Mouse (Mus musculus) mouse embryonic stem cell (cell line): ENCODE data around the gene Zfp688.
"Not testable (repeated sequence)": the region's sequence is repeated elsewhere in the genome, so short reads cannot be mapped to it uniquely, and the experiment has no call there.

Source experiments
- in situ Hi-C, 2 experiments: fragments of 300-500 bp; cut with MboI; formaldehyde crosslinking; loops; 1 replicate in 1 of 2; 3 replicates in 1 of 2; pipeline ENCODE4 v1.14.3; 2019 to 2020; ENCODE audit warnings: low sequenced_read_pairs in 2 of 2, low pct_unique_long_range_greater_than_20kb in 1 of 2, mixed read lengths in 1 of 2; ENCODE audit not compliant: unreplicated experiment in 1 of 2

Gene Zfp688

DNA sequence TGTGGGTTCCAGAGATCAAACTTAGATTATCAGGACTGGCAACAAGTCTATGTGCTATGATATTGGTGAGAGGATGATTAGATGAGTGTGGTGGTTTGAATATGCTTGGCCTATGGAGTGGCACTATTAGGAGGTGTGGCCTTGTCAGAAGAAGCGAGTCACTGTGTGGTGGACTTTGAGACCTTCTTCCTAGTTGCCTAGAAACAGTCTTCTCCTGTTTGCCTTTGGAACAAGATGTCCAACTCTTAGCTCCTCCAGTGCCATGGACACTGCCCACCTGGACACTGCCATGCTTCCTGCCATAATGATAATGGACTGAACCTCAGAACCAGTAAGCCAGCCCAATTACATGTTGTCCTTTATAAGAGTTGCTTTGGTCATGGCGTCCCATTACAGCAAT lies 4.0 kb upstream of the Zfp688 start:
- in situ Hi-C loops = no loop called here

DNA sequence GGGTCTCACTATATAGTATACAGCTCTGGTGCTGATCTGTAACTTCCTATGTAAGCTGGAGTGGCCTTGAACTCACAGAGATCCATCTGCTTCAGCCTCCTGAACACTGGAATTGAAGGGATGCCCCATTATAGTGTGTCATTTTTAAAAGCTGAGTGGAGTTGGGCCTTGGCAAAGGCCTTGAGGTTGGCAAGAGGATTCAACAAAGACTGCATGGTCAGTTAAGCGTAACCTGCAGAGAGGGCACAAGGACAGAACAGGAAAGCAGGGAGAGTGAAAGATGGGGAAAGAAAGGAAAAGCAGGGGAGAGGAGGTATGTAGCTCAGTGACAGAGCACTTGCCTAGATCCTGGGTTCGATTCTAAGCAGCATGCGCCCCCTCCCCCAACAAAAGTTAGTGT lies 3.4 kb upstream of the Zfp688 start:
- in situ Hi-C loops = no loop called here

DNA sequence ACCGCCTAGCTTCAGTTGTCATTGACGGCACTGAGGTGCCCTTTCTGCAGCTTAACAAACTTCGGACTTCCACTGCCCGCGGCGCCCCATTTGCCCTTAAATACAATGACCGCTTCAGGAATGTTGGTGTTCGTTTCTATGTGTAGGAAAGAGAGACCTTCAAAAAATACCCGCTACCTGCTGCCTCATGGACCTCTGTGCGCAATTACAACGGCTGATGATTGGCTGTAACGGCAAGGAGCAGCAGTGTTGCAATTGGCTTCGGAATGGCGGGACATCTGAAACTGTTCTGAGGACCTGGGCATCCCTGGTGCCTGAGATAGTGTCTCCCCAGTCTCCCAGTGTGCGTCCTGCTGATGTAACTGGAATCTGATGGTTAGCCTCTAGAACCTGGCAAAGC lies 379 bp upstream of the Zfp688 start:
- in situ Hi-C loops = no loop called here

DNA sequence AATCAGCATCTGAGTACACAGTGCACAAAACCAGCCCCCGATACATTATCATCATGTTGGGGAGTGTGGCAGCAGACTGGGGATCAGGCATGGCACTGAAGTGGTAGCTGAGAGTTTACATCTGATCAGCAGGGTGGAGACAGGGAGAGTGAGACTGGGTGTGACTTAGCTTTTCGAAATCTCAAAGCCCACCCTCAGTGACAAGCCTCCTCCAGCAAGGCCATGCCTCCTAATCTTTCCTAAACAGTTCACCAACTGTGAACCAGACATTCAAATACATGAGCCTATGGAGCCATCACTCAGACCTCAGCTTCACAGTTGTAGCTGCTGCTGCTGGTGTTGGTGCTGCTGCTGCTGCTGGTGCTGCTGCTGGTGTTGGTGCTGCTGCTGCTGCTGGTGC lies 10.4 kb downstream of the Zfp688 start:
- in situ Hi-C loops = no loop called here

DNA sequence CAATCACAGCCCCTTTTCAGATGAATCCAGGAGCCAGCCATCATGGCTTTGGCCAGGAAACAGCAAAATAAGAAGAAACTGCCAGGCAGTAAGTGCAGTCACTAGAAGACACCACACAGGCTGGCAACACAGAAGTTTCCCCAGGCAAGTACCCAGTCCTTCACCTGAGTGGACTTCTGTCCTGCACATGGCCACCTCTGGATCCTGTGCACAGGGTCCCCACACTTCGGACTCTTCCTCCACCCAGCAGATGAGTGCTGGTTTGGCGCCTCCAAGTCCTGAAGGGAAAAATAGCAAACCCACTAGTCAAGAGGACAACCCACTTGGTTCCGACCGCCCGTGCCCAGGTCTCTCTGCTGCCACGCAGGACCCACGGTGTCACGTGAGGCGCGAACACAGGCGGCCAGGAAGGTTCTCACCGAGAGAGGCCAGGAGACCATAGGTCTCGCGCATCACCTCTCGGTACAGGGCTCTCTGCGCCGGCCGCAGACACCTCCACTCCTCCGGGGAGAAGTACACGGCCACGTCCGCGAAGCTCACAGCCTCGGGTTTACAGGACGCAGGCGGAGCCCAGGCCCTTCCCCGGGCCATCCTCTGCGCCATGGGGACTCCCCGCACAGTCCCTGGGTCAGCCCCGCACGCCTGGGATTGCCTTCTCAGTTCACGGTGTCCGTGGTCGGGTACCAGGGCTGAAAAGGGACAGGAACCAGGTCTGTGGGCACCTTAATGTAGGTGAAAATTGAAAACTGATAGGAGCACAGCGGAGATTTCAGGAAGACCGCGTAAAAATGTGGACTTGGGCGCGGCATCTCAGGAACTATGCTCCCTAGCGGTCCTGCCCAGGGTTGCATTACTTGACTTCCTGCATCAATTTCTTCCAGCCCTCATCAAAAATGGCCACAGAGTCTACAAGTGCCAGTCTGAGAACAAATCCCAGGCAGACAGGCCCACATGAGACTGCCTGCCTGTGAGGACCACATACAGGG lies 15.6 kb downstream of the Zfp688 start, which contains the start of gene Zfp764:
TSS of gene Zfp764 (minus strand) at position 821 of the 986 bp plus-strand sequence.
- in situ Hi-C loops = not testable (repeated sequence)

DNA sequence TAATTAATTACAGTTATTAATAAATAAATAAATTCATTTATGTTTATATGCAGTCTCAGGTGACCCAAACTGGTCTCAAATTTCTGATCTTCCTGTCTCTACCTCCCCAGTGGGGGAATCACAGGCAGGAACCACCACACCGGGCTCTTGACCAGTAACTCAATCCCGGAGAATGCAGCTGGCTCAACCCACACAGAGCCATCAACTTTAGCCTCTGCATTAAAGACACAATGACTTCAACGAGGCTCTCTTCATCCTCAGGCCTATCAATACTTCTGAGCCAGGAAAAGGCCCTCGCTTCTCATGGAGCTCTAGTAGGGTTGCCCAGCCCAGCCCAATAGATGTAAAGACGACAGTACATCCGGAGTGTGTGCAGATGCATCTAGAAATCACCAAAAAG lies 17.8 kb downstream of the Zfp688 start:
- in situ Hi-C loops = loop anchor here in 1 of 2 experiments (5.0 kb wide), 1 partner anchor 42 kb away; no protein-coding TSS in a partner anchor

DNA sequence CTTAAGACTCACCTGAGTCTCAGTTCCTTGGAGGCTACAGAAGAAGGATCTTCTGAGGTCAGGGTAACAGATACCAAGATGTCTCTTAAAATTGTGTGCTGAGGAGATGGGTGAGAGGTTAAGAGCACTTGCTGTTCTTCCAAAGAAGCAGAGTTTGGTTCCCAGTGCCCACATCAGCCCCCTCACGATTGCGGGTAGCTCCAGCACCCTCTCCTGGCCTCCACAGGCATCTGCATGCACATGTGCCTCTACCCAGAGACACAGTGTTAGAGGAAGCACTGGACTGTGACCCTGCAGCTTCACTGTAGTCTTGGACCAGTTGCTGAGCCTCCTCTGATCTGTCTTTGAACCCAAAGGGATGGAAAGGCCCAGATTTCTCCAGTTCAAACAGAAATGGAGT lies 18.9 kb downstream of the Zfp688 start:
- in situ Hi-C loops = loop anchor here in 1 of 2 experiments (5.0 kb wide), 1 partner anchor 41 kb away; no protein-coding TSS in a partner anchor

DNA sequence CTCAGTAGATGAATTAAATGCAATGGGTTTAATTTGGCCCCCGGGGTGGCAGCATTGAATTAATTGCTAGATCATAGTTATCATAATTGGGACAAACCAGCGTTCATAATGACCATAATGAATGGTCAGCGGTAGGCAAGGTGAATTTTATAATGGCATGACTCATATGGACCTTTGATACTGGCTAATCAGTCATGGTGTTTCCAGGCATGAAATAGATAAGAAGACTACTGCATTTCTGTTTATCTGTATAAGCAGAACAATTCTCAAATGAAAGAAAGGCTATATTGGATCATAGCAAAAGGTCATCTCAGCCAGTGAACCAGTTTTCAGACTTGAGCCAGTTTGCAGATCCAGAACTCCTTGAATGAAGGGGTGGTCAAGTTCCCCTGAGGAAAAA lies 21.5 kb downstream of the Zfp688 start:
- in situ Hi-C loops = loop anchor here in 1 of 2 experiments (5.0 kb wide), 1 partner anchor 38 kb away; no protein-coding TSS in a partner anchor

DNA sequence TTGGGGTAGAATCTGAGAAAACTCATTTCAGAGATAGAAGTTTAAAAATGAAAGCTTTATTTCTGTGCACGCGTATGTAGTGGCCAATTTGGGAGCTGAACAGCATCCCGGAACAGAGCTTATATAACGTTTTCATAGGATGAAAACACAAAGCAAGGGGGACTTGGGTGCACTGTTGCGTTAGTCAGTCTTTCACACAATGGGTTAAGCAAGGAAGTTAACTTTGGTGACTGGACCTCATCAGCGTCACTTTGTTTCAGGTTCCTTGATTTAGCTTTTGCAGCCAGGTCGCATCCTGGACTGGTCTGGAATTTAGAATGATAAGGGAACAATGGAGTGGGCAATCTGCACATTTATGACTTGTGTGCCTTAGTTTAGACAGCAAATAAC lies 27.9 kb downstream of the Zfp688 start:
- in situ Hi-C loops = no loop called here

DNA sequence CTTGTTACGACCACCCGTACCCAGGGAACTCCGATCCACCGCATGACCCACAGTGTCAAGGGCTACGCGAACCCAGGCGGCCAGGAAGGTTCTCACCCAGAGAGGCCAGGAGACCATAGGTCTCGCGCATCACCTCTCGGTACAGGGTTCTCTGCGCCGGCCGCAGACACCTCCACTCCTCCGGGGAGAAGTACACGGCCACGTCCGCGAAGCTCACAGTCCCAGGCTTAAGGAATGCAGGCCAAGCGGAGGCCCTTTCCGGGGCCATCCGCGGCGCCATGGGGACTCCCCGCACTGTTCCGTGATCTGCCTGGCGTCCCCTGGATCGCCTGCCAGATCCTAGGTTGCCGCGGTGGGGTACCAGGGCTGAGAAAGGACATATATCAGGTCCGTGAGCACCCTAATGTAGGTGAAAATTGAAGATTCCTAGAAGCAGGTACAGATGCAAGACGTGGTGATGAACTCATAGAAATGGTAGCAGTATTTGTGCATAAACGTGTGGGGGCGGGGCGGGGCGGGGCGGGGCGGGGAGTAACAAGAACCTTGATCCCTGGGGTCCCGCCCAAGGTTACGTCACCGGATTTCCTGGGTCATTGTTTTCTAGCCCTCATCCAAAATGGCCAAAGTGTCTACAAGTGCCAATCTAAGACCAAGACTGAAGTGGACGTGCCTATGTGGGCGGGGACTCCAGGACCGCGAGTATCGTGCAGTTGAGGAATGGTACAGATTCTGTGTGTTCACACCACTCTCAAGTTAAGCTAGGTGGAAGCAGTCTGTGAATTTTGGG lies 28.5 kb downstream of the Zfp688 start, which contains the start of gene E430018J23Rik:
TSS of gene E430018J23Rik (minus strand) at position 473 of the 787 bp plus-strand sequence.
- in situ Hi-C loops = no loop called here

DNA sequence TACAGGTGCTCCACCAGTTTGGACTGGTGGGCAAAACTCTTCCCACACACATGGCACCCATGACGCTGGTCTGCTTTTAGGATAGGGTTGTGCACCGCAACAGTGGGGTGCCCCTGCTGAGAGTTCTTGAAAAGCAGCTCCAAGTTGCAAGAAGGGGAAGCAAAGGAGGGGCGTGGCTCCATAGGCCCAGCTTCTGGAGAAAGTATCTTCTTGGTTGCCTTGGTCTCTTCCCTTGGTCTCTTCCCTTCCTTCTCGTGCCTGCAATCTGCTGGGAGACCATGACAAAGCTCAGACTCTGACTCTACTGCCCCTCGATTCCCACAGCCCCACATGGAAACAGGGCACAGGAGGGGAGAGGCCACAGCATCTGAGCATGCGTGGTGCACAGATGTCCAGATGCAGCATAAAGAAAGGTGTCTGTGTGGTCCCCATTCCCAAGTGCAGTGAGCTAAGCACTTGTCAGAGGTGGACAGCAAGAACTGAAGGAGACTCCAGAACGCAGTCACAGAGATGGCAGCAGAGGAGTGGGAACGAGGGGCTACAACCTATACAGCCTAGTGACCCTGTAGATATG lies 29.5 kb downstream of the Zfp688 start:
- in situ Hi-C loops = no loop called here

DNA sequence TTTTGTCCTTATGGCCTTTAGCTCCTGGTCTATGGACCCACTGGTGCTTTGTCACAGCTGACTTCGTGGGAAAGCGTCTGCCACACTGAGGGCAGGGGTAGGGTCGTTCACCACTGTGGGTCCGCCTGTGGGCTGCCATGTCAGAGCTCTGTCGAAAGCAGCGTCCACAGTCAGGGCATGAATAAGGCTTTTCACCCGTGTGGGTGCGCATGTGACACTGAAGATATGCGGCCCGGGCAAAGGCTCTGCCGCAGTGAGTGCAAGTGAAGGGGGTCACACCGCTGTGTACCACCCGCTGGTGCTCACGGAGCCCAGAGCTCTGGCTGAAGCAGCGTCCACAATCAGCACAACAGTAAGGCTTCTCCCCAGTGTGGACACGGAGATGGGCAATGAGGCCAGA lies 30.3 kb downstream of the Zfp688 start:
- in situ Hi-C loops = no loop called here

DNA sequence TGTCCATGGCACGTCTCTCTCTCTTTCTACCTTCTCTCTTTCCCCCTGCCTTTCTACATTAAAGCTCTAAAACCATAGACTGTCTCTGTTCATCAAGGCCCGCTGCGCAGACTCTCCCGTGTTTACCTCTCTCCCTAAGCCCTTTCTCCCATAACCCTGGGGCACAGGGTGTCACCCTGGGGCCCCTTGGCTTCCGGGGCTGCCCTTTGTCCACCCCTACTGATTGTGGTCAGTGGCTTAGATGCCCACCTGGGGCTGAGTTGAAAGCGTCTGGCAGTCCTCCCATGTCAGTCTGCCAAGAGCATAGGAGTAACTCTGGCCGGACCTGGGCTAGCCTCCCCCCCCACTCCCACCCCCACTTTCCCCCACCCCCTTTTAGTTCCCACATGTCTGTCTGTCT lies 31.6 kb downstream of the Zfp688 start:
- in situ Hi-C loops = no loop called here

DNA sequence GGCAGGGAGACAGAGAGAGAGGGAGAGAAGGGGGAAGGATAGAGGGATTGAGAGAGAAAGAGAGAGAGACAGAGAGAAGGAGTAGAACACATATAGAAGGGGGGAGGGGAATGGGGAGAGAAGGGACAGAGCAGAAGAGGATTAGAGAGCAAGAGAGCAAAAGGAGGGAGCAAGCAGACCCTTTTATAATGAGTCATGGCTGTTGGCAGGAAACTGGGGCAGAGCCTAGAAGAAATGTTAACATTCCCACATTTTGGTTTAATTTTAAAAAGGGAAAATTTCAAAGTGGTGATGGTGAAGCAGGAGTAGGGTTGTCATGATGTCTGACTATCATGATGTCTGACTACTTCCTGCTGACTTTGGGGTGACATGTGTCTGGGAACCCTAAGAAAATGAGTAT lies 33.7 kb downstream of the Zfp688 start:
- in situ Hi-C loops = not testable (repeated sequence)

DNA sequence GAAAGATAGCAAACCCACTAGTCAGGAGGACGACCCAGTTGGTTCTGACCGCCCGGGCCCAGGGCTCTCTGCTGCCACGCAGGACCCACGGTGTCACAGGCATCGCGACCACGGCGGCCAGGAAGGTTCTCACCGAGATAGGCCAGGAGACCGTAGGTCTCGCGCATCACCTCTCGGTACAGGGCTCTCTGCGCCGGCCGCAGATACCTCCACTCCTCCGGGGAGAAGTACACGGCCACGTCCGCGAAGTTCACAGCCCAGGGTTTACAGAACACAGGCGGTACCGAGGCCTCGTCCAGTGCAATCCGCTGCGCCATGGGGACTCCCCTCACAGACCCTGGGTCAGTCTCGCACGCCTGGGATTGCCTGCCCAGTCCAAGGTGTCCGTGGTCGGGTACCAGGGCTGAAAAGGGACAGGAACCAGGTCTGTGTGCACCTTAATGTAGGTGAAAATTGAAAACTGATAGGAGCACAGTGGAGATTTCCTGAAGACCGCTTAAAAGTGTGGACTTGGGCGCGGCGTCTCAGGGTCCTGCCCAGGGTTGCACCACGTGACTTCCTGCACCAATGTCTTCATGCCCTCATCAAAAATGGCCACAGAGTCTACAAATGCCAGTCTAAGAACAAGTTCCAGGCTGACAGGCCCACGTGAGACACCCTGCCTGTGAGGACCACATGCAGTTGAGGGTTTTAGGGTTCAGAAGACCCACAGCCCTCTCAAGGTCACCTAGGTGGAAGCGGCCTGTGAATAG lies 35.1 kb downstream of the Zfp688 start, which contains the start of gene 9130019O22Rik:
TSS of gene 9130019O22Rik (minus strand) at position 526 of the 752 bp plus-strand sequence.
- in situ Hi-C loops = no loop called here

DNA sequence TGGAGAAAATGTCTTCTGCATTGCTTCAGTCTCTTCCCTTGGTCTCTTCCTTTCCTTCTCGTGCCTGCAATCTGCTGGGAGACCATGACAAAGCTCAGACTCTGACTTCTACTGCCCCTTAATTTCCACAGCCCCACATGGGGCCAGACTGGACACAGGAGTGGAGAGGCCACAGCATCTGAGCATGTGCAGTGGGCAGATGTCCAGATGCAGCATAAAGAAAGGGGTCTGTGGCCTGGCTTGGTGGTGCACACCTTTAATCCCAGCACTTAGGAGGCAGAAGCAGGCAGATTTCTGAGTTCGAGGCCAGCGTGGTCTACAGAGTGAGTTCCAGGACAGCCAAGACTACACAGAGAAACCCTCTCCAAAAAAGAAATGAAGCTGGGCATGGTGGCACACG lies 36.3 kb downstream of the Zfp688 start:
- in situ Hi-C loops = not testable (repeated sequence)

DNA sequence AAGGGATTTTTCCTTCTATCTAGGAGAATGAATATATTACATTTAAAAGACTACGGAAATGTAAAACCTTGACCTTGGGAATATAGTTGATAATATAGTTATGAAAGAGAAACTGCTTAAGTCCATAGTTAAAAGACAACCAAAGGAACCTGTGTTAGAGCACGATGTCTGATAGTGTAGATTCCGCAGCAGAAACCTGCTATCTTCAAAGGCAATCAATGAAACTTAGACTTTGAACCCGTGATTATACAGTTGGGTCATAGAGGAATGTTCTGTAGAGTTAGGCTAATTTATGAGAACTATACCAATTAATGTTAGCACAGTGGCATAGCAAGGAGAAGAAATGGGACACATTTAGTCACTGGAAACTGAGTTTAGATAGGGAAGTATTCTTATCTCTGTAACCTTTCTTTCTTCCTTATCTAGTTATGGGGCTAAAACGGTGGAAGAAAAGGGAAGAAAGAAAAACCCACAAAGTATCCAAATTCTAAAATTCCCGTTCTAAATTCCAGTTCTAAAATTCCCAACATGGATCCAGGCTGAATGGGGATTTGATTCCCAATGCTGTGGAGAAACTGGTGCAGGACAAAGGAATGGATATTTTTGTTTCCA lies 43.5 kb downstream of the Zfp688 start:
- in situ Hi-C loops = no loop called here
